In genomic region chr19:21160946-21161345, GRCm38 (mm10) we compare ENCODE assay signal across 12 mouse cellular contexts.
DNase-seq lines count a peak whose midpoint lies in the region; TF ChIP-seq lines count a peak whose summit lies in the region.
"Had no signal": no experiment of that assay in that cellular context is flagged by ENCODE, and none has a peak within 500 bp of the region (broad histone marks: within the 10 kb centered on the region; RNA-seq: fewer than 3 reads in every experiment).

No protein-coding gene starts in this region.

- no peak for TF ChIP-seq POLR2A in kidney, adult 2 months (IDR thresholded peaks at IDR 0.05; ENCODE audit: low read depth, low read length)

- H3K36me3 ChIP-seq in kidney, adult 2 months (ENCODE audit: control insufficient read depth, insufficient read depth, low read length): no peaks in the 10 kb centered on the region
- H3K36me3 ChIP-seq: embryonic facial prominence, embryonic 12.5 days had no signal

- H3K4me1 ChIP-seq in kidney, adult 2 months (ENCODE audit: control insufficient read depth, insufficient read depth, low read length): peaks cover 10% of the 10 kb centered on the region; the same call in 1 of the 2 replicates
- H3K4me1 ChIP-seq: embryonic facial prominence, embryonic 12.5 days had no signal

- no peaks in the 10 kb centered on the region for H3K27me3 ChIP-seq in kidney, adult 2 months (replicated peaks; ENCODE audit: control insufficient read depth, insufficient read depth, low read length)
- H3K27me3 ChIP-seq: embryonic facial prominence, embryonic 12.5 days had no signal

- WGBS in kidney, adult 2 months: 28% methylated on average over 4 of the region's 4 CpGs

- no peak for TF ChIP-seq CTCF in kidney, adult 2 months (conservative IDR thresholded peaks at IDR 0.05; ENCODE audit: insufficient read depth, insufficient read length, low read depth, low read length)

- peak; percentile 19 for DNase-seq in adipocyte (ENCODE audit: low spot score)
- peak; percentile 83 for DNase-seq in embryo, embryonic 10.5 days (ENCODE audit: low spot score)
- DNase-seq in kidney, adult 2 months: peak; percentile 91
- DNase-seq in kidney, postnatal 36 days: peak; percentile 79 to 82
- DNase-seq in thymus, adult 18-20 months: no peak
- DNase-seq in spleen, postnatal 36 days (ENCODE audit: low spot score in 2 of 2): no peak
- DNase-seq in urinary bladder, postnatal 36 days (ENCODE audit: low spot score in 2 of 2): no peak
- DNase-seq: cerebellum, adult 11 months; layer of hippocampus, adult 9-11 months; left cerebral cortex, postnatal 4 days had no signal

- no peak overlapping the region for H3K27ac ChIP-seq in kidney, adult 2 months (ENCODE audit: insufficient read depth, low read depth, low read length)
- H3K27ac ChIP-seq: embryonic facial prominence, embryonic 12.5 days; liver, embryonic 14.5 days had no signal

- no peak overlapping the region for H3K4me3 ChIP-seq in kidney, adult 2 months (ENCODE audit: insufficient read depth, low read depth, low read length)
- H3K4me3 ChIP-seq: embryonic facial prominence, embryonic 12.5 days had no signal

Comparison
In these comparisons a context has a peak if more than half of its experiments do, and no peak if none do; other contexts are left out.
1. DNase-seq: peak in adipocyte (single experiment), embryo, embryonic 10.5 days (single experiment), kidney, adult 2 months (single experiment) and kidney, postnatal 36 days (2 of 2); none in thymus, adult 18-20 months (0 of 2), spleen, postnatal 36 days (0 of 2) and urinary bladder, postnatal 36 days (0 of 2).